Mouse (Mus musculus) hindbrain, embryonic 12.5 days (tissue): ENCODE results near the gene Lime1. TPM values are rescaled to one million over a fixed set of nuclear protein-coding genes. Genes with fewer than 3 reads are reported as not detected.

Experiments
- ATAC-seq: fragments of 200-750 bp; cut with Nextera tagmentation; 2 replicates; pipeline ENCODE4 v1.8.0; 2017; ENCODE audit warnings: moderate TSS enrichment; ENCODE audit not compliant: low FRiP score
- H3K27ac ChIP-seq: fragments of 300-500 bp; sonication (generic); 2 replicates; pipeline ENCODE4 v1.5.1; 2016; ENCODE audit warnings: mild to moderate bottlenecking
- H3K27me3 ChIP-seq: fragments of 300-500 bp; sonication (generic); 2 replicates; pipeline ENCODE4 v1.6.1; 2016; ENCODE audit warnings: mild to moderate bottlenecking
- H3K36me3 ChIP-seq: fragments of 300-500 bp; sonication (generic); 2 replicates; pipeline ENCODE4 v1.6.1; 2016; ENCODE audit warnings: mild to moderate bottlenecking
- H3K4me1 ChIP-seq: fragments of 300-500 bp; sonication (generic); 2 replicates; pipeline ENCODE4 v1.6.1; 2016
- H3K4me2 ChIP-seq: fragments of 300-500 bp; sonication (generic); replicated peaks from 2 replicates; pipeline ENCODE4 v1.6.1; 2016; ENCODE audit warnings: mild to moderate bottlenecking
- H3K4me3 ChIP-seq: fragments of 300-500 bp; sonication (generic); 2 replicates; pipeline ENCODE4 v1.5.1; 2016; ENCODE audit warnings: mild to moderate bottlenecking
- H3K9ac ChIP-seq: fragments of 300-500 bp; sonication (generic); 2 replicates; pipeline ENCODE4 v1.6.1; 2016; ENCODE audit warnings: mild to moderate bottlenecking, moderate library complexity
- H3K9me3 ChIP-seq: fragments of 300-500 bp; sonication (generic); replicated peaks from 2 replicates; pipeline ENCODE4 v1.6.1; 2016; ENCODE audit warnings: mild to moderate bottlenecking
- WGBS: fragments of 180-500 bp; shearing (Covaris S2); methylation state at CpG from one replicate; pipeline ENCODE4 v1.1.7; 2016; 5-methylcytosine and 5-hydroxymethylcytosine counted together
- polyA plus RNA-seq: library from polyadenylated mRNA; unstranded; fragments of >200 nt; fragmentation: Nextera tagmentation; extraction: Ambion mirVana; gene quantifications from 2 replicates; pipeline ENCODE4 v1.2.1, GENCODE M21; 2016

The Lime1 gene
- polyA plus RNA-seq, 1 experiment from 2014 or later = 41.8 TPM

DNA sequence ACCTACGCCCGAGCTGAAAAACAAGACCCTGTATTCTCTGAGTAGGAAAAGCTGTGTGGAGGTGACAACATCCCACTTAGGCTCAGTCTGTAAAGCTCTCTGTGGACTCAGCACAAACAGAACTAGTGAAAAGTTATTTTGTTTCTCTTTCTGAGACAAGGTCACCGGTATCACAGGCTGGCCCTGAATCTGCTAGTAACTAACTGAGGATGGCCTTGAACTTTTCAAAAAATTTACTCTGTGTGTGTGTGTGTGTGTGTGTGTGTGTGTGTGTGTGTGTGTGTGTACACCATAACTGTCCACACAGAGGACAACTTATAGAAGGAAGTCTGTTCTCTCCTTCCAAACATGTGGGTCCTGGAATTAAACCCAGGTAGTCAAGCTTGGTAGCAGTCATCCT lies 14.2 kb downstream of the Lime1 start:
- H3K27me3 ChIP-seq = no peaks in the 10 kb centered on the region
- ATAC-seq = no peak
- WGBS = 94% methylated on average over 3 of the region's 3 CpGs

DNA sequence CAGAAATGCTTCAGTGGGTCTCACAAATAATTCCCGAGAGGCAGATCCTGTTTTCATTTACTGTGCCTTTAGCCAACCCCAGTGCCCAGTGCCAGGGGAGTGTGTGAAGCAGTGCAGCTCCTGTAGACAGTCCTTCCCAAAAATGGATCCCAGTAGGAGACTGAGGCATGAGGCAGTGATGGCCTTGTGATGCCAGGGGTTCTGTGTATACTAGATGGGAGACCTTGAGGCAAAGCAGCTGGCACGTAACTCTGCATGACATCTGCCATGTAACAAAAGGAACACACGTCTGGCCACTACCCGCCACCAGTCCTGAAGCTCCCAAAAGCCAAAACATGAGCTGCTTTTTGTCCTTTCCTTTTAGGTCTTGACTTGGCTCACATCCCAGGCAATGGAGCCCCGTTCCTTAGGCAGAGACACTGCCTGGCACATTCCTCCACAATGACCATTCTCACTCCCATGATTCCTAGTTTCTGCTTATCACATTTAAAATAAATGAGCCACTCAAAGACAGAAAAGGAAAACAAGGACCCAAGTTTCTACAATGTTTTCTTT lies 17.4 kb downstream of the Lime1 start:
- 70% methylated on average over 5 of the region's 5 CpGs for WGBS
- H3K4me1 ChIP-seq = no peaks in the 10 kb centered on the region
- H3K4me2 ChIP-seq = no peak overlapping the region
- no peak overlapping the region for H3K9ac ChIP-seq
- no peaks in the 10 kb centered on the region for H3K27me3 ChIP-seq
- peaks cover 16% of the 10 kb centered on the region for H3K36me3 ChIP-seq
- no peaks in the 10 kb centered on the region for H3K9me3 ChIP-seq
- ATAC-seq = no peak
- H3K4me3 ChIP-seq = no peak overlapping the region
- no peak overlapping the region for H3K27ac ChIP-seq

More for the DNA sequence above, 14.2 kb downstream of the Lime1 start:
- Histone ChIP-seq H3K4me1 (no peaks in the 10 kb centered on the region), H3K9me3 (no peaks in the 10 kb centered on the region), H3K27ac (no peak overlapping the region), H3K4me2 (no peak overlapping the region), H3K4me3 (no peak overlapping the region), H3K9ac (no peak overlapping the region), H3K36me3 (peaks cover 34% of the 10 kb centered on the region)

DNA sequence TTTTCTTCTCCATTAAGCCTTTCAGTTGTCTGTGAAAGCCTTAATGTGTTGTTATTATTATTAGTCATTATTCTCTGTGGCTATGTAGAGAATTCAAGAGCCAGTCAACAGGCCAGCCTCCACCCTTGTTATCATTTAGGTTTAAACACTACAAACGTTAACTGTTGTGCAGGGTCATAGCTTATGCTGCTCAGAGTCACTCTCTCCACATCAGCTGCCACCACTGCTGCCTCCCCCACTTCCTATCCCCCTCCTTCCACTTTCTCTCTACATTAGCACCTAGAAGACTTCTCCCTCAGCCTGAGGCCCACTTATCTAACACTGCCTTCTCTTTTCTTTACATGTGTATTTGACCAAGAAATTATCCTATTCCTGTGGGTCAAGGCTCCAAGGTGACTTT lies 21.6 kb downstream of the Lime1 start:
- Histone ChIP-seq H3K4me2 (no peak overlapping the region), H3K4me1 (no peaks in the 10 kb centered on the region), H3K9ac (no peak overlapping the region), H3K36me3 (0 out of 2 replicates have a peak, but pooled peaks cover 3% of the 10 kb centered on the region), H3K4me3 (no peak overlapping the region), H3K9me3 (no peaks in the 10 kb centered on the region), H3K27ac (no peak overlapping the region), H3K27me3 (no peaks in the 10 kb centered on the region)
- ATAC-seq = no peak
- WGBS = 20% methylated on average over 1 of the region's 1 CpGs

DNA sequence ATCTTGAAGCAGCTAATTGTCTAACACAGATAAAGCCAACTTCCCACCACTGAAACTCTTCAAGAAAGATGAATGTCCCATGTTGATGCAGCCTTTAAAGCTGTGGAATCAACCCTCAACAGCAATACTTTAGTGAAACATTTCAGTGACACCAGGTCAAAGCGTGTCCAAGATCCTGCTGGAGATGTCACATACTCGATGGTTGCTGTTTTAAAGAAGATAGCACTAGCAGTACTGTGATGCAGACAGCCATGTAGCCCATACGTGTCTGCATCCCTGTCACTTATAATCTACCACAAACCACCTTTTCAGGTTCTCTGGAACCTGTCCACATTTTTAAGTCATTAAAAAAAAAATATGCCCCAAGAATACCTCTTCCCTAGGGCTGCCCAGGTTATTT lies 23.8 kb downstream of the Lime1 start:
- H3K9ac ChIP-seq = no peak overlapping the region
- 89% methylated on average over 3 of the region's 3 CpGs for WGBS
- H3K4me1 ChIP-seq = no peaks in the 10 kb centered on the region
- no peak for ATAC-seq
- no peaks in the 10 kb centered on the region for H3K27me3 ChIP-seq
- H3K4me2 ChIP-seq = no peak overlapping the region
- 0 out of 2 replicates have a peak, but pooled peaks cover 3% of the 10 kb centered on the region for H3K36me3 ChIP-seq
- no peak overlapping the region for H3K4me3 ChIP-seq
- no peaks in the 10 kb centered on the region for H3K9me3 ChIP-seq
- H3K27ac ChIP-seq = no peak overlapping the region

DNA sequence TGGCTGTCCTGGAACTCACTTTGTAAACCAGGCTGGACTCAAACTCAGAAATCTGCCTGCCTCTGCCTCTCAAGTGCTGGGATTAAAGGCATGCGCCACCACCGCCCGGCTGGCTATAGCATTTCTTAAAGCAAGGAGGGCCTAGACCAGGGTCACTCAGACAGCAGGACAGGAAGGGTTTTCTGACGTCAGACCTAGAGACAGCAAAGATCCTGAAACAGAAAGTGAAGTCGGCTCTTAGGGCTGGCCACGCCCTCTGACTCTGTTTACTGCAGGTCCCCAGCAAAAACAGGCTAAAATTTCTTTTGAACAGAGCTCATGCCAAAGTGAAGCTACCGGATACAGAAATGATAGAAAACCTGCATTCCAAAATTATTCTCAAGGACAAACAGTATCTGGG lies 29.8 kb downstream of the Lime1 start:
- no peak overlapping the region for H3K4me3 ChIP-seq
- no peaks in the 10 kb centered on the region for H3K27me3 ChIP-seq
- ATAC-seq = no peak
- no peaks in the 10 kb centered on the region for H3K9me3 ChIP-seq
- WGBS = 84% methylated on average over 7 of the region's 7 CpGs
- H3K36me3 ChIP-seq = no peaks in the 10 kb centered on the region
- H3K4me1 ChIP-seq = 0 out of 2 replicates have a peak, but pooled peaks cover 3% of the 10 kb centered on the region
- no peak overlapping the region for H3K27ac ChIP-seq
- H3K4me2 ChIP-seq = no peak overlapping the region
- no peak overlapping the region for H3K9ac ChIP-seq

DNA sequence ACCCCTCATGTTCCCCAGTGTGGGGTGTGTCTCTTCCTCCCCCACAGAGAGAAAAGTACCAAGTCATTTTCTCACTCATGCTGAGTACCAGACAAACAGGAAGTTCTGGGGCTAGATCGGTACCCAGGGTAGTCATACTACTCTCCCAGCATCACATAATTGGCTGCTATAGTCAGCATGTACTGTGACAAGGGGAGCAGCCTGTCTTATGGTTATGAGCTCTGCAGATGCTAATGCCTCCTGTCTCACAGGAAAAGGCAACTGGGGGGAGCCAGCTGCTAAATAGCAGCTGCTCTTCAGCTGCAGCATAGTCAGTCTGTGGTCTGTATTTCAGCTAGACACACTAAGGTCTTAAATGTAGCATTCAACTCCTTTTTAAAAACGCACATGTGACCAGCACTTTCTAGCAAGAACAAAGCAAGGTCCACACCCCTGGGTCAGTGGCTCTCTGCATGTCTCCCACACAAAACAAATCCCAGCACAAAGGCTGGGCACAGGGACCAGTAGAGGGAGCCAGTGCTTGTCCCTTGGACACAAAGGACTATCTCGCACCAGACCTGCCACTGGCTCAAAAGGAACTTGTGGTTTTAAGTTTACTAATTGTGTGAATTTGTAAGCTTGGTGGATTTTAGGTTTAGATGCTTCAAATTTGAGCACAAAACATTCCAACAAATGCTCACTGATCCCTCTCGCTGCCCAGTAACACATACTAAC lies 31.0 kb downstream of the Lime1 start:
- no peak overlapping the region for H3K9ac ChIP-seq
- H3K27me3 ChIP-seq = no peaks in the 10 kb centered on the region
- peak overlapping the region; percentile 62; the same call in 1 of the 2 replicates for H3K27ac ChIP-seq
- peak; percentile 85 for ATAC-seq
- whole genome bisulfite sequencing = 45% methylated on average over 4 of the region's 4 CpGs
- H3K36me3 ChIP-seq = no peaks in the 10 kb centered on the region
- H3K9me3 ChIP-seq = no peaks in the 10 kb centered on the region
- H3K4me3 ChIP-seq = no peak overlapping the region
- H3K4me2 ChIP-seq = no peak overlapping the region
- H3K4me1 ChIP-seq = 0 out of 2 replicates have a peak, but pooled peaks cover 3% of the 10 kb centered on the region

DNA sequence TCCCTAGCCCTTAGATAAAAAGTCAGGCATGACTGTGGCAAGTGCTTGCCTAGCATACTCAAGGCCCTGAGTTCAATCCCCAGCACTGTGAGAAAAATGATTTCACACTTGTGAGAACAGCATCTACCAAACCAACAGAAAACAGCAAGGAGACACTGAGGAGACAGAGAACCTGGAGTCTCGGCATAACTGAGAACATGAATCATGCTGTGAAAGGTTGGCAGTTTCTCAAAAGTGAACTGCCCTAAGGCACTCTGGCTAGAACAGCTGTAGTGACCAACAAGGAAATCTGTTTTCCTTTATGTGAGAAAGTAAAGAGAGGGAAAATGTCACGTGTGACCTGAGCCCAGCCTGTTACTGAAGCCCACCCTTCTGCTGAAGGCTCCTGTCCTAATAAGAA lies 33.3 kb downstream of the Lime1 start:
- Histone ChIP-seq H3K4me3 (no peak overlapping the region), H3K9ac (peak overlapping the region; percentile 6; the same call in 1 of the 2 replicates), H3K27me3 (no peaks in the 10 kb centered on the region), H3K36me3 (no peaks in the 10 kb centered on the region), H3K4me2 (no peak overlapping the region), H3K27ac (no peak overlapping the region), H3K9me3 (no peaks in the 10 kb centered on the region), H3K4me1 (0 out of 2 replicates have a peak, but pooled peaks cover 3% of the 10 kb centered on the region)
- ATAC-seq = no peak
- WGBS = 49% methylated on average over 2 of the region's 2 CpGs

DNA sequence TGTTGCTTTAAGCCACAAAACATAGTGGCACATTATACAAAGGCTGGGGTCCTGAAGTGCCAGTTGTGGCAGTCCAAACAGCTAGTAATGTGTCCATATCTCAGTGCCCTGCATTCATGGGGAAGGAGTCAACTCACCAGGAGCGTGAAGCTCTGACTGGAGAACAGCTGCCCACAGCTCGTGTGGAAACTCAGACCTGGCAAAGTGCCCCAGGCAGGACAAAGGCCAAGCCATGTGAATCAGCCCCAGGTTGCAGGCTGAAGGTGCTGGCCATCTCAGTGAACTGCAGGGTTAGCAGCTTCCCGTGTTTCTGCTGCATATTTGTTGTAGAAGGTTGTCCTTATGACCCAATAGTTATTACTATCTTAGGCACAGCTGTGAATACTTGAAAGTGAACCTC lies 36.1 kb downstream of the Lime1 start:
- no peaks in the 10 kb centered on the region for H3K9me3 ChIP-seq
- peaks cover 4% of the 10 kb centered on the region for H3K4me1 ChIP-seq
- no peaks in the 10 kb centered on the region for H3K36me3 ChIP-seq
- H3K4me2 ChIP-seq = no peak overlapping the region
- ATAC-seq = no peak
- H3K4me3 ChIP-seq = no peak overlapping the region
- no peak overlapping the region for H3K27ac ChIP-seq
- WGBS = 63% methylated on average over 3 of the region's 3 CpGs
- H3K9ac ChIP-seq = no peak overlapping the region
- H3K27me3 ChIP-seq = no peaks in the 10 kb centered on the region

DNA sequence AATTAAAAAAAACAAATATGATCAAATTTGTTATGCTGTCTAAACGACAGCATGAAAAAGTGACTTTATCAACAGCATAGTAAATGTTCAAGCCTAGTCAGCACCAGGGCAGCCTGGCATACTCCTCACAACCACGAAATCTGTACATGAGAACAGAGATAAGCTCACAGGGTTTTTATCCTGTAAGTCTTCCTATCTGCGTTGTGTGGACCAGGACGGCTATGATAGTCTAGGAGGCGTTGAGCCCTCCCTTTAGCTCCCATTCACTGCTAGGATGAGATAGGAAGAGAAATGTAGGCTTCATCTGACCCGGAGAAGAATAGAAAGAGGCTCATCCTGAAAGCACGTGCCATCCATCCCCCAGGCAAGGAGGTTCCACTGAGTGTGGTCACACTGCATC lies 39.5 kb downstream of the Lime1 start:
- no peak for ATAC-seq
- Histone ChIP-seq H3K27me3 (no peaks in the 10 kb centered on the region), H3K27ac (no peak overlapping the region), H3K9me3 (no peaks in the 10 kb centered on the region), H3K36me3 (peaks cover 21% of the 10 kb centered on the region), H3K4me3 (no peak overlapping the region), H3K9ac (no peak overlapping the region), H3K4me2 (no peak overlapping the region), H3K4me1 (peaks cover 2% of the 10 kb centered on the region)
- 86% methylated on average over 7 of the region's 7 CpGs for WGBS

DNA sequence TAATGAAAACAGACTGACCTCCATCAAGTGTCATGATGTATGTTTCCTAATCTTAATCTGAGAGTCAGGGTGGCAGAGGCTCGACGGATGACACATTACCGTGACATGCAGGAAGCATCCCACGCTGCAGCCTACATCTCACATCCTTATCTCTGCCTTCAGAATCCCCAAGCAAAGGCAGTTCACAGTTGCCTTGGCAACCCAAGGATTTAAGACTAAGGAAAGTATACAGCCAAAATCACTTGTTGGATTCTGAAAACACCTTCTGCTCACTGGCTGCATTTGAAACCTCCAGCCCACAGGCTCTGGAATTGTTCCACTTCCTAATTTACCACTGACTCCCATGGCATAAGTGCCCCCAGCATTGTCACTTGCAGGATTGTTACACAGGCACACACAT lies 40.5 kb downstream of the Lime1 start:
- H3K4me1 ChIP-seq = peaks cover 2% of the 10 kb centered on the region
- peaks cover 21% of the 10 kb centered on the region for H3K36me3 ChIP-seq
- no peak for ATAC-seq
- H3K27me3 ChIP-seq = no peaks in the 10 kb centered on the region
- no peak overlapping the region for H3K9ac ChIP-seq
- WGBS = 89% methylated on average over 4 of the region's 4 CpGs
- no peak overlapping the region for H3K4me2 ChIP-seq
- H3K9me3 ChIP-seq = no peaks in the 10 kb centered on the region
- no peak overlapping the region for H3K27ac ChIP-seq
- no peak overlapping the region for H3K4me3 ChIP-seq

DNA sequence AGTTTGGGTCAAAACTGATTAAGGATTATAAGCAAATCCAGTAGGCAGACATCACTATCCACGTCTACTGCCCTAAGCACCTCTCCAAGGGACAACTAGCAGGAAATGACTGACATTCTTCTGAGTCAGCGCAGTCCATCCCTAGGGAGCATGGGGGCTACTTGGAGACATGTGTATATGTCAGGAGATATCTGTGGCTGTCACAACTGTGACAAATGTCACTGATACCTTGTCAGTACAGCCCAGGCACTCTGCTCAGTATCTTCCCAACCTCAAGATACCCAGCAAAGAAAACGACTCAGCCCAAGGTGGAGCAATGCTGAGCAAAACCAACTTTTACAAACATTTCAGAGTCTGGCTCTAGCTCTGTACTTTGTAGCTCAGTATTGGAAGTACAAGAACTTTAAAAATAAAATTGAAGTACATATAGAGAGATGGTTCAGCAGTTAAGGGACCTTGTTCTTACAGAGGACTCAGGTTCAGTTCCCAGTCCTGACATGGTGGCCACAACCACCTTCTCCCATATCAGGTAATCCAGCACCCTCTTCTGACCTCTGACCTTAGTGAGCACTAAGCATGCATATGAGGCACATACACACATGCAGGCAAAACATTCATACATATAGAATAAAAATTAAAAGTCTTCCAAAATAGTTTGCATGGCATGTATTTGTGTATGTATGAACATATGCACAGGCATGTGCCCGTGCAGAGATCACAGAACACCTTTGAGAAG lies 41.2 kb downstream of the Lime1 start:
- Histone ChIP-seq H3K4me3 (no peak overlapping the region), H3K9me3 (no peaks in the 10 kb centered on the region), H3K36me3 (peaks cover 21% of the 10 kb centered on the region), H3K27ac (no peak overlapping the region), H3K9ac (no peak overlapping the region), H3K4me2 (no peak overlapping the region), H3K4me1 (peaks cover 2% of the 10 kb centered on the region), H3K27me3 (no peaks in the 10 kb centered on the region)
- ATAC-seq = no peak
- 81% methylated on average over 4 of the region's 4 CpGs for WGBS

DNA sequence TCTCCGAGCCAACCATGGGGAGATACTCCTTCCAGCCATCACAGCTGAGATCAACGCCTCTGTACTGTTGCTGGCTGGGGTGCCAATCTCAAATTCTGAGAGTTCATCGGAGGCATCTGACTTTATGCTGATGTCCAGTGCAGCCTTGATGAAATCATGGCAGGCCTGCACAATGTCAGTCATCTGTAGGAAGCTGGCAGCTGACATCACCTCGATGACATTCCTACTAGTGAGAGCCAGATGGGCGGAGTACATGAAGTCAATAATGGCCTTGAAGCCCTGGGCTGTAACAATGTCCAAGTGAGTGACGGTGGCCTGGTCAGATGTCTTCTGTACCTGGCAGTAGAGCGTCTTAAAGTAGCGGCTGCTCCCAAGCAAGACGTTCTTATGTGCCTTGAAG lies 44.0 kb downstream of the Lime1 start:
- Histone ChIP-seq H3K27me3 (no peaks in the 10 kb centered on the region), H3K9me3 (no peaks in the 10 kb centered on the region), H3K27ac (no peak overlapping the region), H3K4me2 (no peak overlapping the region), H3K36me3 (peaks cover 21% of the 10 kb centered on the region), H3K4me1 (peaks cover 2% of the 10 kb centered on the region), H3K9ac (no peak overlapping the region), H3K4me3 (no peak overlapping the region)
- ATAC-seq = no peak
- 93% methylated on average over 9 of the region's 9 CpGs for WGBS
